In genomic region chr3:65897233-65897993, GRCm38 (mm10) we compare ENCODE assay signal across 17 mouse cellular contexts.
DNase-seq lines count a peak whose midpoint lies in the region; ATAC-seq and TF ChIP-seq lines count a peak whose summit lies in the region.
"Had no signal": no experiment of that assay in that cellular context is flagged by ENCODE, and none has a peak within 500 bp of the region (broad histone marks: within the 10 kb centered on the region; RNA-seq: fewer than 3 reads in every experiment).

No protein-coding gene starts in this region.

- peak; percentile 17; the same call in 1 of the 2 replicates for ATAC-seq in lung, postnatal 0 days
- ATAC-seq: midbrain, embryonic 15.5 days had no signal

- no peaks in the 10 kb centered on the region for H3K36me3 ChIP-seq in lung, postnatal 0 days (ENCODE audit: insufficient read depth, low read length)
- H3K36me3 ChIP-seq: embryonic facial prominence, embryonic 15.5 days; forebrain, embryonic 10.5 days; limb, embryonic 15.5 days; midbrain, embryonic 15.5 days had no signal

- H3K9me3 ChIP-seq in lung, postnatal 0 days (ENCODE audit: low read length), result no peaks in the 10 kb centered on the region
- H3K9me3 ChIP-seq: embryonic facial prominence, embryonic 15.5 days; forebrain, embryonic 10.5 days; limb, embryonic 15.5 days; midbrain, embryonic 15.5 days had no signal

- TF ChIP-seq EP300 in lung, postnatal 0 days (IDR thresholded peaks at IDR 0.05), result no peak

- H3K4me2 ChIP-seq in lung, postnatal 0 days (replicated peaks; ENCODE audit: low read depth, low read length), result no peak overlapping the region
- H3K4me2 ChIP-seq: embryonic facial prominence, embryonic 15.5 days; limb, embryonic 15.5 days; midbrain, embryonic 15.5 days had no signal

- H3K27ac ChIP-seq in lung, postnatal 0 days (ENCODE audit: low read length), result no peak overlapping the region
- H3K27ac ChIP-seq: embryonic facial prominence, embryonic 15.5 days; forebrain, embryonic 10.5 days; limb, embryonic 15.5 days; midbrain, embryonic 15.5 days had no signal

- DNase-seq in adrenal gland, postnatal 10 days, result peak; percentile 26
- no peak for DNase-seq in adrenal gland, adult 18-20 months (ENCODE audit: low spot score in 2 of 2)
- no peak for DNase-seq in lung, postnatal 0 days (ENCODE audit: low spot score)
- no peak for DNase-seq in lung, postnatal 14 days
- DNase-seq in heart, postnatal 4 days, result peak; percentile 33
- peak; percentile 43 for DNase-seq in lung, postnatal 36 days
- no peak for DNase-seq in layer of hippocampus, postnatal 36 days
- DNase-seq in gastrocnemius, postnatal 25 days, result no peak
- DNase-seq: adrenal gland, postnatal 36 days; cerebellum, adult 9-10 months; embryo, embryonic 11 days; kidney, adult 2 months; kidney, postnatal 25 days had no signal

- no peak overlapping the region for H3K4me3 ChIP-seq in lung, postnatal 0 days (ENCODE audit: low read depth, low read length)
- H3K4me3 ChIP-seq: embryonic facial prominence, embryonic 15.5 days; forebrain, embryonic 10.5 days; limb, embryonic 15.5 days; midbrain, embryonic 15.5 days had no signal

- 33% methylated on average over 3 of the region's 3 CpGs for WGBS in lung, postnatal 0 days

- no peaks in the 10 kb centered on the region for H3K27me3 ChIP-seq in lung, postnatal 0 days (replicated peaks; ENCODE audit: insufficient read depth, low read length)
- H3K27me3 ChIP-seq: embryonic facial prominence, embryonic 15.5 days; limb, embryonic 15.5 days; midbrain, embryonic 15.5 days had no signal

- no peak overlapping the region for H3K9ac ChIP-seq in lung, postnatal 0 days (replicated peaks; ENCODE audit: low read depth)
- H3K9ac ChIP-seq: embryonic facial prominence, embryonic 15.5 days; limb, embryonic 15.5 days; midbrain, embryonic 15.5 days had no signal

- TF ChIP-seq CTCF in lung, postnatal 0 days (IDR thresholded peaks at IDR 0.05), result no peak

- H3K4me1 ChIP-seq in lung, postnatal 0 days (ENCODE audit: insufficient read depth, low read depth, low read length), result no peaks in the 10 kb centered on the region
- H3K4me1 ChIP-seq: embryonic facial prominence, embryonic 15.5 days; limb, embryonic 15.5 days; midbrain, embryonic 15.5 days had no signal

Comparison
In these comparisons a context has a peak if more than half of its experiments do, and no peak if none do; other contexts are left out.
1. DNase-seq: peak in adrenal gland, postnatal 10 days (single experiment), heart, postnatal 4 days (single experiment) and lung, postnatal 36 days (single experiment); none in adrenal gland, adult 18-20 months (0 of 2), lung, postnatal 0 days (single experiment), lung, postnatal 14 days (single experiment), layer of hippocampus, postnatal 36 days (0 of 2) and gastrocnemius, postnatal 25 days (single experiment).